Mouse (Mus musculus) ovary, adult 2 months (tissue): ENCODE results near the gene Aph1a. TPM values are rescaled to one million over a fixed set of nuclear protein-coding genes. Genes with fewer than 3 reads are reported as not detected.

ENCODE experiments used
- polyA plus RNA-seq: library from polyadenylated mRNA; depleted of rRNA; stranded (reverse); fragments of >200 nt; gene quantifications from 2 replicates; pipeline ENCODE4 v1.2.3, GENCODE M21; 2012; rRNA removed

The Aph1a gene
- 221 and 413 TPM in 2 replicates for polyA plus RNA-seq

GRCm38 (mm10) chr3:95893606-95894316 is at the start of gene Aph1a:
Aph1a (plus strand) TSS chr3:95893969.

GRCm38 (mm10) chr3:95855502-95856089 is 38.2 kb upstream of the Aph1a start, which contains the start of gene Prpf3:
Prpf3 (minus strand) TSS chr3:95855885.

GRCm38 (mm10) chr3:95871392-95871867 is 22.3 kb upstream of the Aph1a start, which contains the start of gene Mrps21:
Mrps21 (minus strand) TSS chr3:95871519.

GRCm38 (mm10) chr3:95881979-95882815 is 11.6 kb upstream of the Aph1a start, which contains the start of gene Ciart:
Ciart (minus strand) TSS chr3:95882251.

GRCm38 (mm10) chr3:95891211-95892065 is 2.3 kb upstream of the Aph1a start, which contains the start of gene BC028528:
BC028528 (minus strand) TSS chr3:95892005.

GRCm38 (mm10) chr3:95904568-95904967 is 10.8 kb downstream of the Aph1a start, which contains the start of gene Car14:
Car14 (minus strand) TSS chr3:95904691.

GRCm38 (mm10) chr3:95928658-95929503 is 35.1 kb downstream of the Aph1a start, which contains the start of gene Anp32e:
Anp32e (plus strand) TSS chr3:95929246.

Other genes with a start within 250 kb of the Aph1a start
- 109 and 292 TPM in 2 replicates for gene Mcl1, start 235.2 kb upstream of the Aph1a start, polyA plus RNA-seq
- gene Adamtsl4, start 206.1 kb upstream of the Aph1a start, polyA plus RNA-seq = 7.8 and 8.3 TPM in 2 replicates
- 220 and 471 TPM in 2 replicates for gene Ecm1, start 154.4 kb upstream of the Aph1a start, polyA plus RNA-seq
- 31.3 and 36.9 TPM in 2 replicates for gene Tars2, start 133.8 kb upstream of the Aph1a start, polyA plus RNA-seq
- gene Rprd2, start 75.1 kb upstream of the Aph1a start, polyA plus RNA-seq = 12.0 and 16.6 TPM in 2 replicates
- 4.6 and 6.4 TPM in 2 replicates for gene Prpf3, start 38.1 kb upstream of the Aph1a start, polyA plus RNA-seq
- gene Mrps21, start 22.4 kb upstream of the Aph1a start, polyA plus RNA-seq = 47.9 and 63.9 TPM in 2 replicates
- gene Ciart, start 11.7 kb upstream of the Aph1a start, polyA plus RNA-seq = 9.5 and 9.7 TPM in 2 replicates
- 5.2 and 8.0 TPM in 2 replicates for gene BC028528, start 2.0 kb upstream of the Aph1a start, polyA plus RNA-seq
- gene Car14, start 10.7 kb downstream of the Aph1a start, polyA plus RNA-seq = 70.9 and 98.2 TPM in 2 replicates
- 18.5 and 26.0 TPM in 2 replicates for gene Anp32e, start 35.3 kb downstream of the Aph1a start, polyA plus RNA-seq
- gene Plekho1, start 102.0 kb downstream of the Aph1a start, polyA plus RNA-seq = 46.0 and 57.5 TPM in 2 replicates
- 2.9 and 3.2 TPM in 2 replicates for gene Vps45, start 164.5 kb downstream of the Aph1a start, polyA plus RNA-seq
- gene Otud7b, start 210.6 kb downstream of the Aph1a start, polyA plus RNA-seq = 22.1 and 34.9 TPM in 2 replicates